Mouse (Mus musculus): ENCODE measurements at regions not wholly inside any gene's neighbourhood (a gene's known extent, or its start where the extent isn't known, plus 50 kb on each side); places are given as distances from the start of the nearest gene placed in this dataset.

DNA sequence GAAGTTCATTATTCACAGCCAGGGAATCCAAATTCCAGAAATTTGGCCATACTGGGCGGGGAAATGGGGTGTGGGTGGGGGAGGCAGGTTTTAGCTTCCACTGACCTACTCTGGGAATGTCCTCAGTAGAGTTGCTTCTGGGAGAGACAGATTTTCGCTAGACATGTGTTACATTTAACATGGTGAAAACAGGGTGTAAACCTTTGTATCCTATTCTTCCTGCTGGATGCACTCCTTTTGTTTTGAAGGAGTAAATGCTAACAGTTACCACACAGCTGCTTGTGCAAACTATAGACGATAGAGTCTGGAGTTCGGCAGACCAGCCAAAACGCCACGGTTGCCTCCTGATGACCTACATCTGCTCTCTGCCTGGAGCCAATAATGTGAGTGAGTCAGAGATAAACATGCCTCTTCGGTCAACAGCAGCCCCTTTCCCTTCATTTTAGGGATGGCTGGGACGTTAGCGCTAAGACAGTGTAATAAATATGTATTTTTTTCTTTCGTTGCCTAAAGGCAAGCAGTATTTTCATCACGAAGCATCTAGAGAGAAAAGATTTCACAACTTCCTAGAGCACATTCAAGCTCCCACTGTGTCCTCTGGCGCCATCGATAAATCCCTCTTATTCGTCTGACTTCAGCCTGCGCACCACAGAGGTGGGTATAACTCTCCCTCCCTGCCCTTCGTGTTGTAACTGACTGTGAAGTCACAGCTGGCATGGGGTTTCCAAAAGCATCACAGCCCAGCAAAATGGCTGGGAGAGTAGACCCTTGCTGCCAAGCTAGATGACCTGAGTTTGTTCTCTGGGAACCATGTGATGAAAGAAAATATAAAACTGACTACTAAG, 207.1 kb upstream of the Pde3a start:
- WGBS: 77% methylated on average over 16 of the region's 16 CpGs
- H3K36me3 ChIP-seq: no peaks in the 10 kb centered on the region
- no peaks in the 10 kb centered on the region for H3K27me3 ChIP-seq
- H3K9ac ChIP-seq: no peak overlapping the region
- H3K4me1 ChIP-seq: no peaks in the 10 kb centered on the region
- H3K27ac ChIP-seq: no peak overlapping the region
- no peaks in the 10 kb centered on the region for H3K9me3 ChIP-seq (replicated peaks)
- peak; percentile 26; the same call in 1 of the 2 replicates for ATAC-seq (ENCODE audit: low FRiP score)
- H3K4me2 ChIP-seq (replicated peaks): no peak overlapping the region
- H3K4me3 ChIP-seq: no peak overlapping the region

DNA sequence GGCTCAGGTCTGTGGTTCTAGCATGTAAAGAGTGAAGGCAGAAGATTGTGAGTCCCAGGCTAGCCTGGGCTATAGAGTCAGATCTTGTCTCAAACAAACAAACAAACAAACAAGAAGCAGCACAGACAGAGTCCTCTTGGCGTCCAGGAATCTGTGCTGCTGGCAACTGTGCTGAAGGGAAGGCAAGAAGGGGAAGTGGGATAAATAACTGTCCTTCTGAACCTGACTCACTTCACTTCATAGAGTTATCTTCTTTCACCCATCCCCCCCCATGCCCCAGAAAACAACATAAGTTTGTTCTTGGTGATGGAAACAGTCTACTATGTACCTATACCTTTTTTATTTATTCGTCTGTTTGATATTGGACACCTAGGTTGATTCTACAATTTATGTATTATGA, 200.8 kb upstream of the Pde3a start:
- no peak overlapping the region for H3K4me2 ChIP-seq (replicated peaks)
- no peak overlapping the region for H3K9ac ChIP-seq
- H3K27ac ChIP-seq: no peak overlapping the region
- no peaks in the 10 kb centered on the region for H3K27me3 ChIP-seq
- no peaks in the 10 kb centered on the region for H3K9me3 ChIP-seq (replicated peaks)
- no peak overlapping the region for H3K4me3 ChIP-seq
- WGBS: 89% methylated on average over 2 of the region's 2 CpGs
- ATAC-seq (ENCODE audit: low FRiP score): no peak
- H3K4me1 ChIP-seq: no peaks in the 10 kb centered on the region
- no peaks in the 10 kb centered on the region for H3K36me3 ChIP-seq

DNA sequence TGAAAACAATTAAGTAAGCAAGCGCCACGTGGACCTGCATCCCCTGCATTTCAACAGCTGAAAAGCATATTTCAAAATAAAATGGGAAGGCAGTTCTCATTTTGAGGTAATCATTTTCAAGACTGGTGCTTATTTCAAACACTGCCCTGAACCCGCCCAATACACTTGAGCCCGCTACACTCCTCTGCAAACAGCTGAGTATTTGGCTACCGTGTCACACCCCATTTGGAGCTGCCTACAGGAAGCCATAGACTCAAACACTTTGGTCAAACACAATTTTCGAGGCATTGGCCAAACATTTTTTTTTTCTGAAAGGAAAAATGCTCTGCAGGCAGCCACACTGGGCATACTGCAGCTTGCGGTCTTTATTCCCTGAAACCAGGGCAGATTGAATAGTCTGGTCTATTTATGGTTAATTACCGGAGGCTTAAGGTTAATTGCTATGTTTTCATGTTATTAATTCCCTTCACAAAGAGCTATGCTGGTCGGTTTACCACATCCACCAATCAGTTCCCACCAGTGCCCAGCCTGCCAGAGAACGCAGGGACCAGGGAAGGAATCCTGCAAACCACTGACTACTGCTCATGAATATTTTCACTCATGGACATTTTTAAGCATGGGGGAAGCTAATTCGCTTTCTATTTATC, 198.9 kb upstream of the Pde3a start:
- no peak overlapping the region for H3K4me2 ChIP-seq (replicated peaks)
- H3K9ac ChIP-seq: no peak overlapping the region
- no peak overlapping the region for H3K27ac ChIP-seq
- no peaks in the 10 kb centered on the region for H3K9me3 ChIP-seq (replicated peaks)
- peak; percentile 58; the same call in 1 of the 2 replicates for ATAC-seq (ENCODE audit: low FRiP score)
- 73% methylated on average over 11 of the region's 11 CpGs for WGBS
- H3K36me3 ChIP-seq: no peaks in the 10 kb centered on the region
- no peaks in the 10 kb centered on the region for H3K27me3 ChIP-seq
- H3K4me1 ChIP-seq: no peaks in the 10 kb centered on the region
- H3K4me3 ChIP-seq: no peak overlapping the region

DNA sequence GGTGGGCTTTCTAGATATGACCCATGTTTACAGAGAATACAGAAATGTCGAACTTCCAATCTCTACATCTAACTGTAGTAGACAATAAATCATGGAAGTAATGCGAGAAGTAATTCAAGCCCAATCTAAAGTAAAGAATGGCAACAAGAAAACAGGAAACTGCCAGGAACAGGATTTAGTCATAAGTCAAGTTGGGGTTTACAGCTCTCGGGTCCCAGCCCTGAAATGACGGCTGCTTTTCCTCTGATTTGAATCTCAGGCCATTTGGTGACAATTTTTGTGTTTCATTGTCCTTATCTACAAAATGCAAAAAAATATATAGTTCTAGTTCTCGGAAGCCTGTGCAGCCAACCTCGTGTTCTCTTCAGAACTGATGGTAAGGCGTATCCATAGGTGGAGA, 195.0 kb upstream of the Pde3a start:
- WGBS: 93% methylated on average over 7 of the region's 7 CpGs
- no peaks in the 10 kb centered on the region for H3K9me3 ChIP-seq (replicated peaks)

DNA sequence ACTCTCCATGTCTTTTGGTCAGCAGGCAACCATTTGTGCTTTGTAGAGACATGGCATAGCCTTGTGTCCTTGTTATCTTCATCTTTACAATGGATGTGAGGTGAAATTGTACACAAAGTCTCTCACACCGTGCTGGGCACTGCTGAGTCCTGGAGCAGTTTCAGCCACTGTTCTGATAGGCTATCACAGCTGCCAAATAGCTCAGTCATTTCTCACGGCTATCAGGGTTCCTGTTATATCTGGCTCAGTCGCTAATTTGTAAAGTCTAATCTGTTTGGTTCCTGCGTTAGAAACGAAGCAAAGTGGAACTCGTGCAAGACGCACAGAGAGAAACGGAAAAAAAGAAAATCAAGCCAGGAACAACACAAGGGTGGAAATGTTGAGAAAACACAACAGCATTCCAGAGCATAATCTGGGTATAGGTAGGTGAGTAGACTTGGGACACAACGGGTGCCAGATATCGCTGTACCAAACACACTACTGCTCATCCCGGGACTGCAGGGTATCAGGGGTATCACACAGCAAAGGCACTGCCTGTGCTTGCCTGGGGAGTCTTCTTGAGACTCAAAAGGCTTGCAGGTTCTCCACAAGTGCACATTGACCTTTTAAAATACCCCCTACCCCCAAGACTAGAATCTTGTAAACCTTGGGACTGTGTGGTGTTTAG, 189.7 kb upstream of the Pde3a start:
- Histone ChIP-seq H3K4me3 (no peak overlapping the region), H3K9me3 (replicated peaks) (no peaks in the 10 kb centered on the region), H3K36me3 (no peaks in the 10 kb centered on the region), H3K27me3 (no peaks in the 10 kb centered on the region), H3K27ac (no peak overlapping the region), H3K4me2 (replicated peaks) (no peak overlapping the region), H3K4me1 (no peaks in the 10 kb centered on the region), H3K9ac (no peak overlapping the region)
- 91% methylated on average over 11 of the region's 11 CpGs for WGBS
- ATAC-seq (ENCODE audit: low FRiP score): no peak

More for the DNA sequence above, 195.0 kb upstream of the Pde3a start:
- Histone ChIP-seq H3K9ac (no peak overlapping the region), H3K4me2 (replicated peaks) (no peak overlapping the region), H3K27ac (no peak overlapping the region), H3K36me3 (no peaks in the 10 kb centered on the region), H3K4me3 (no peak overlapping the region), H3K27me3 (no peaks in the 10 kb centered on the region), H3K4me1 (no peaks in the 10 kb centered on the region)
- ATAC-seq (ENCODE audit: low FRiP score): no peak

DNA sequence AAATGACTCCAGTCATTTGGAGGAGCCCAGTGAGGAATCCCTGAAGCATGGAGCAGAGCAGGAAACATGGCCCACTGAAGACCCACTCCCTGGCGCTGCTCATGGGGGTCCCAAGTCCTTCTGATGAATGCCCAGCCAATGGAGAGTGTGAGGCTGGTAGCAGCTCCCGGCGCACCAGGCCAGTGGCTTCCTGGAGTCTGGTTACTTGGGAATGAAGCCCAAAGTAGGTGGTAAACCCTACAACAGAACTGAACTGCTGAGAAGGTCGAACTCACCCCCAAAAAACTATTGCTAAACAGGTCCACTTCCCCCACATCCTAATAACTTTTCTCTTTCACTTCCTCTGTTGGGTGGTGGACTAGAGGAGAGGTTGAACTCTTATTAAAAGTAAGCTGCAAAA, 183.3 kb upstream of the Pde3a start:
- H3K4me2 ChIP-seq (replicated peaks): no peak overlapping the region
- no peak overlapping the region for H3K27ac ChIP-seq
- H3K9ac ChIP-seq: no peak overlapping the region
- no peaks in the 10 kb centered on the region for H3K9me3 ChIP-seq (replicated peaks)
- WGBS: 88% methylated on average over 4 of the region's 4 CpGs
- peaks cover 8% of the 10 kb centered on the region; the same call in 1 of the 2 replicates for H3K4me1 ChIP-seq
- ATAC-seq (ENCODE audit: low FRiP score): no peak
- no peak overlapping the region for H3K4me3 ChIP-seq
- no peaks in the 10 kb centered on the region for H3K27me3 ChIP-seq
- no peaks in the 10 kb centered on the region for H3K36me3 ChIP-seq

DNA sequence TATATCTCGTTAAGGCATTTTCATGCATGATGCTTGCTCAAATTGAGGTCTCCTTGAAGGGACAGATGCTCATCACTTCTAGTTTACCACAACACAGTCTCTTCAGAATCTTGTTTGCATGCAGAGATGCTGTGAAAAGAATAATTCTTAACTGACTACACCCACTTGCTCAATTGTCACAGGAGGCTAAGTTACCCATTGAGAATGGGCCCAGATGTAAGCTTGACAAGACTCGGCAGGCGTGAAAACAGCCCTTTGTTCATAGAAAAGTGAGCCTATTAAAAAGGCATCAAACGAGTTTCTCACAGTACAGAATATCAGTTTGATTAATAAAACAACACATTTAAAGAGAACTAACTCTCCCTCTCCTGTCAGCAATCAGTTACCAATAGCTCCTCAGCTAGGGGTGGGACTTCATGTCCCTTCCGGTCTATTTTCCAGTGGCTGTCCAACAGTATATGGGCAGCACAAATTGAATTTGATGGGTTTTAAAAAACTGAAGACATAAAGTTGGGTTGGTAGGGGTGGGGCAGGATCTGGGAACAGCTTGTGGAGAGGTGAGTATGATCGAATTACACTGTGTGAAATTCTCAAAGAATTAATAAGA, 180.1 kb upstream of the Pde3a start:
- whole genome bisulfite sequencing: 42% methylated on average over 6 of the region's 6 CpGs
- no peak overlapping the region for H3K4me2 ChIP-seq (replicated peaks)
- H3K27ac ChIP-seq: no peak overlapping the region
- H3K27me3 ChIP-seq: no peaks in the 10 kb centered on the region
- H3K36me3 ChIP-seq: no peaks in the 10 kb centered on the region
- H3K4me1 ChIP-seq: peaks cover 8% of the 10 kb centered on the region; the same call in 1 of the 2 replicates
- no peak overlapping the region for H3K9ac ChIP-seq
- no peaks in the 10 kb centered on the region for H3K9me3 ChIP-seq (replicated peaks)
- ATAC-seq (ENCODE audit: low FRiP score): peak; percentile 55
- H3K4me3 ChIP-seq: no peak overlapping the region

DNA sequence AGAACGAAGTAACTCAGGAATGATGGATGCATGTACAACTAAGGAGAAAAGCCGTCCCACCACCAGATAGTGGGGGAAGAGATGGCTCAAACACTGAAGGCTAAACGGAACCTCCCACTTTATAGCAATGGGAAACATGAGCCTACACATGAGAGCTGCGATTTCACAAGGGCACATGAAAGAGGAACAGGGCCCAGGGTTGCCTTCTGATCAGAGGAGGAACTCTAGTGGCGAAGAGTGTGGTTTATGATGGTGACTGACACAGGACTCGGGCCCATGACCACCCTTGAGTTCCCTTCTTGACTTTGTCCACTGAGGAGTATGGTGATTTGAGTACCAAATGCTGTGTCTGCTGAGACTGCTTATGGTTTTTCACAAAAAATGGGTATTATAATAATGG, 179.2 kb upstream of the Pde3a start:
- H3K9me3 ChIP-seq (replicated peaks): no peaks in the 10 kb centered on the region
- no peak overlapping the region for H3K9ac ChIP-seq
- H3K4me1 ChIP-seq: peaks cover 8% of the 10 kb centered on the region; the same call in 1 of the 2 replicates
- H3K4me2 ChIP-seq (replicated peaks): no peak overlapping the region
- no peak for ATAC-seq (ENCODE audit: low FRiP score)
- no peak overlapping the region for H3K27ac ChIP-seq
- 93% methylated on average over 6 of the region's 6 CpGs for WGBS
- no peaks in the 10 kb centered on the region for H3K27me3 ChIP-seq
- H3K4me3 ChIP-seq: no peak overlapping the region
- no peaks in the 10 kb centered on the region for H3K36me3 ChIP-seq

DNA sequence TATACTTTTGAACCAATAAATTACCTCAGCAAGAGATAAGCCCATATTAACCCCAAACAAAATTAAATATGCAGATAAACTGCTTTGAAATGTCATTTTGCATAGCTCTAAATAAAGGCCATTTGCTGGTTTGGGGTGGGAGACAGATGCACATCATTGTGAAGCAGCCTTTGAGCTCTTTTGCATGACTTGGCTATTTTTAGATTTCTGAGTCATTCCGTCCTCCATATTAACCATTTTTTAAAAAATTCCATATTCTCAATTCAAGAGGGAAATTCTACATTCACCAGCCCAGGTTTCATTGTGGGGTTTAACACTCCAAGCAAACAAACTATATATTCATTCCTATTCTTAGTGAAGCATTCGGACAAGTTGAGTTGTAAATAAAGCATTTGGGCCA, 177.6 kb upstream of the Pde3a start:
- no peak for ATAC-seq (ENCODE audit: low FRiP score)
- H3K4me3 ChIP-seq: no peak overlapping the region

DNA sequence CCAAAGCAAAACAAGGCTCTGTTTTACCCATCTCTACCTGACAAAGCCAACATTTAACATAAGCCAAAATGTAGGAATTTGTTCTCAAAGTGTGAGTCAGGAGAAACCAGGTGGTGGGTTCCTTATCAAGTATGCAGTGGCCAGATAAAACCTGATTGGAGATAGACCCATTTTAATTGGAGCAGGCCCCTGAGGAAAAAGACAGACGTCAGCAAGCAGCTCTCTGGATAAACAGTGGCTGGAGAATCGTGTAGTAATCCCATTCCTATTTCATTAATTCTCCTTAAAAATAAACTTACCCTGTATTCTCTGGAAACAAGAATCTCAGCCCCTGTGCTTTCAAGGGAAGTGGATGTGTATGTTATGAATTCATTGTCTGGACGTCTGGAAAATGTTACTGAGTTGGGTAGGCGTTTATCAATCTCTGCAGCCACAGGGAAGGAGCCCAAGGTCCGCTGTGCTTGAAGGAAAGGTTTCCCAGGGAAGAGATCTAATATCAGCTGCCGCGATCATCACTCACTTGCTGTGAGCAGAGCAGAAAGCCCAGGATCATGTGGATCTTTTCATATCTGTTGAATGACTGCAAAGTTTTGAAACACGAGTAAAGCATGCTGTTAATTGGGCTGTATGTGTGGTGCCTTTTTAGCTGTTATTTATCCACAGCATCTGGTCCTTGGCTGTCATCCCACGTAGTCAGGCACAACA, 157.8 kb upstream of the Pde3a start:
- 61% methylated on average over 9 of the region's 9 CpGs for WGBS
- H3K9me3 ChIP-seq (replicated peaks): no peaks in the 10 kb centered on the region
- no peak for ATAC-seq (ENCODE audit: low FRiP score)

More for the DNA sequence above, 177.6 kb upstream of the Pde3a start:
- H3K4me1 ChIP-seq: peaks cover 8% of the 10 kb centered on the region; the same call in 1 of the 2 replicates
- H3K9ac ChIP-seq: no peak overlapping the region
- H3K27me3 ChIP-seq: no peaks in the 10 kb centered on the region
- H3K27ac ChIP-seq: no peak overlapping the region
- no peaks in the 10 kb centered on the region for H3K36me3 ChIP-seq
- WGBS: 93% methylated on average over 2 of the region's 2 CpGs
- H3K4me2 ChIP-seq (replicated peaks): no peak overlapping the region
- H3K9me3 ChIP-seq (replicated peaks): no peaks in the 10 kb centered on the region

DNA sequence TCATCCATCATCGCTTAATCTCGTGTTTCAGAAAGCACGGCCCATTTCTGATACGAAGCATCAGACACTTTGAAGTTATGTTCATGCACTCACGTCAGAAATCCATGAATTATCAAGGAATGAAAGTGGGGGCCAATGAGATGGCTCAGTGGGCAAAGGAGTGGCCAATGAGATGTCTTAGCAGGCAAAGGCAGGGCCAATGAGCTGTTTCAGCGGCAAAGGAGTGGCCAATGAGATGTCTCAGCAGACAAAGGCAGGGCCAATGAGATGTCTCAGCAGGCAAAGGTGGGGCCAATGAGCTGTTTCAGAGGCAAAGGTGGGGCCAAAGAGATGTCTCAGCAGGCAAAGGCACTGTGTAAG, 157.3 kb upstream of the Pde3a start:
- Histone ChIP-seq H3K4me2 (replicated peaks) (no peak overlapping the region), H3K9ac (no peak overlapping the region), H3K9me3 (replicated peaks) (no peaks in the 10 kb centered on the region), H3K36me3 (no peaks in the 10 kb centered on the region), H3K27me3 (no peaks in the 10 kb centered on the region), H3K4me3 (no peak overlapping the region), H3K27ac (no peak overlapping the region), H3K4me1 (no peaks in the 10 kb centered on the region)
- ATAC-seq (ENCODE audit: low FRiP score): no peak
- 83% methylated on average over 6 of the region's 6 CpGs for WGBS

More for the DNA sequence above, 157.8 kb upstream of the Pde3a start:
- H3K27ac ChIP-seq: no peak overlapping the region
- no peaks in the 10 kb centered on the region for H3K4me1 ChIP-seq
- no peaks in the 10 kb centered on the region for H3K27me3 ChIP-seq
- no peaks in the 10 kb centered on the region for H3K36me3 ChIP-seq
- no peak overlapping the region for H3K9ac ChIP-seq
- no peak overlapping the region for H3K4me2 ChIP-seq (replicated peaks)
- H3K4me3 ChIP-seq: no peak overlapping the region

Measured in hindbrain, embryonic 12.5 days (tissue).